Mouse (Mus musculus): ENCODE data around the gene Fut7.

DNA sequence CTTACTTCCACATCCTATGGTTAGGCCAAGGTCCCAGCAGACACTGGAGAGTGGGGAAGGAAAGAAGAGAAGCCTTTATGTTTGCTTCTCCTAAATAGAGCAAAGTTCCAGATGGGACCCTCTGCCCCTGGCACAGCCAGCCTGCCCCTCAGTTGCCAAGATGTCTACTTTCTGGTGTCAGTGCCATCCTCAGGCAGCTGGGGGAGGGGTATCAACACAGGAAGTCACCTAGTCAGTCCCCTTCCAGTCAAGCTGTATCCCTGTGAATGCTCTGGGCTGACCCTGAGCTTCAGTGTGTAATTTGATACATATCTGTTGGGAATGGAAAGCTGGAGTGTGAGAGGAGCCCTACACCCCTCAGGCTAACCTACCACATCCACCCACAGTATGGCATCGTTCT is 26.1 kb upstream of the Fut7 start:
- TF ChIP-seq POLR2A (IDR thresholded peaks at IDR 0.05; ENCODE audit: low read depth, low read length) (no peak), CTCF (IDR thresholded peaks at IDR 0.05; ENCODE audit: borderline replicate concordance, insufficient read depth, low read length) (no peak)
